Mouse (Mus musculus) hindbrain, embryonic 10.5 days (tissue): ENCODE data around the gene Apol8. TPM values are rescaled to one million over a fixed set of nuclear protein-coding genes. Genes with fewer than 3 reads are reported as not detected.

Experiments
- DNase-seq: peaks from one replicate; pipeline ENCODE4 v3.0.0-alpha.2; 2017; ENCODE audit warnings: low spot score
- H3K27ac ChIP-seq: fragments of 300-500 bp; sonication (generic); 2 replicates; pipeline ENCODE4 v1.5.1; 2016; ENCODE audit warnings: mild to moderate bottlenecking, moderate library complexity
- H3K27me3 ChIP-seq: fragments of 300-500 bp; sonication (generic); 2 replicates; pipeline ENCODE4 v1.6.1; 2016; ENCODE audit warnings: mild to moderate bottlenecking; ENCODE audit not compliant: poor library complexity, insufficient read depth, severe bottlenecking
- H3K36me3 ChIP-seq: fragments of 300-500 bp; sonication (generic); 2 replicates; pipeline ENCODE4 v1.6.1; 2016; ENCODE audit warnings: mild to moderate bottlenecking, moderate library complexity
- H3K4me1 ChIP-seq: fragments of 300-500 bp; sonication (generic); replicated peaks from 2 replicates; pipeline ENCODE4 v1.6.1; 2016; ENCODE audit warnings: mild to moderate bottlenecking
- H3K4me3 ChIP-seq: fragments of 300-500 bp; sonication (generic); 2 replicates; pipeline ENCODE4 v1.5.1; 2016; ENCODE audit warnings: mild to moderate bottlenecking, moderate library complexity
- H3K9me3 ChIP-seq: fragments of 300-500 bp; sonication (generic); 2 replicates; pipeline ENCODE4 v1.6.1; 2016; ENCODE audit warnings: mild to moderate bottlenecking, moderate library complexity
- WGBS: fragments of 180-500 bp; shearing (Covaris S2); methylation state at CpG from one replicate; pipeline ENCODE4 v1.1.7; 2016; 5-methylcytosine and 5-hydroxymethylcytosine counted together
- polyA plus RNA-seq: library from polyadenylated mRNA; unstranded; fragments of >200 nt; fragmentation: Nextera tagmentation; extraction: Ambion mirVana; gene quantifications from 2 replicates; pipeline ENCODE4 v1.2.1, GENCODE M21; 2016

Gene Apol8
- polyA plus RNA-seq, 1 experiment from 2014 or later: 0.20 TPM

DNA sequence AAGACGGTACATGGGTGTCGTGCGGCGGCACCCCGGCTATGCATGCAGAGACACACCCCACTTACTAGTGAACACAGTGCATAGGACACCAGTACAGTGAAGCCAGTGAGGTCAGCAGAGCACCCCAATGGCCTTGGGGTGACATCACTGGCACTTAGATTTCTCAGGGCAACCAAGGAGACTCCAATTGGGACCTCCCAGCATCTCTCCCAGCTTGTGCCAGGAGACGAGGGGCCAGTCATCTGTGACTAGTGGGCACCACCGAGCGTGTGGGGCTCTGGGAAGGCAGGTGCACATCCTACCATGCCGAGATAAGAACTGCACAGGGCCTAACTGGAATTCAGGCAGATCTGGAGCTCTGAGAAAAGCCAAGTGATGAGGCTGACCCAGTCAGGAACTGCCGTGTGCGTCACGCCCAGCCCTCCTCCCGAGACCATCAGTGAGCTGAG lies 38.1 kb upstream of the Apol8 start:
- Histone ChIP-seq H3K36me3 (peaks cover 79% of the 10 kb centered on the region), H3K9me3 (no peaks in the 10 kb centered on the region), H3K27me3 (no peaks in the 10 kb centered on the region), H3K4me1 (peaks cover 30% of the 10 kb centered on the region), H3K4me3 (no peak overlapping the region), H3K27ac (no peak overlapping the region)
- DNase-seq: no peak
- WGBS: 94% methylated on average over 13 of the region's 13 CpGs

DNA sequence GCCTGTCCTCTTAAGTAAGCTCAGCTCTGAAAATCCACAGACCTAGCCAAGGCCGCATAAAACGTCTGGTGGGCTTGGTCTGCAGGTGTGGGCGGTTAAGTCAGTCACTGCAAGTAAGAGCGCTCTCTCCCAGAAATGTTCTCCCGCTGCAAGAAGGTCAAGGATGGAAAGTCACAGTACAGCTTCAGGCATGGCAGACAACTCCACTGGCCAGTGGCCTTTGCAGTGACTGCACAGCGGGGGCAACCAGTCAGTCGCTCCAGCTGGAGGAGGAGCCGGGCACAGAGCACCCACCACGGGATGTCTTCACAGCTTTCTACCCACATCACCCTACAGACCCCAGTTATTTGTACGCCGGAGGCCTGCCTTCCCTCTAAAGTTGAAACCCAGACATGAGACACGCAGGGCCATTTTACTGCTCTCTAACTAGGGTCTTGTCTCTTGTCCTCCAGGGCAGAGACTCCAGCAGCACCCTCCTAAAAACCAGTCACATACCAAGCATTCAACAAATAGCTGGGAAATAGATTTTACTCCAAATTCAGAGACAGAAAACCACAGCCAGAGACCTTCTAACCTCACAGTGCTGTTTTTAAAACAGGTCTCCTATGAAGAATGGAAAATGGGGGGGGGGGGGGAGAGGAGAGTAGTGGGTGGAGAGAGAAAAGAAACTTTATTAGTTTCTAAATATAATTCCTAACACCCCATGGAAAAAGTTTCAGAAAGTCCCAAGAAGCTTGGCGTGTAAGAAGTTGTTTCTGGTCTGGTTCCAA lies 37.5 kb upstream of the Apol8 start:
- peaks cover 85% of the 10 kb centered on the region for H3K36me3 ChIP-seq
- no peak overlapping the region for H3K27ac ChIP-seq
- 89% methylated on average over 13 of the region's 13 CpGs for WGBS
- no peak for DNase-seq
- H3K27me3 ChIP-seq: no peaks in the 10 kb centered on the region
- H3K4me3 ChIP-seq: no peak overlapping the region
- no peaks in the 10 kb centered on the region for H3K9me3 ChIP-seq
- H3K4me1 ChIP-seq: peaks cover 24% of the 10 kb centered on the region

DNA sequence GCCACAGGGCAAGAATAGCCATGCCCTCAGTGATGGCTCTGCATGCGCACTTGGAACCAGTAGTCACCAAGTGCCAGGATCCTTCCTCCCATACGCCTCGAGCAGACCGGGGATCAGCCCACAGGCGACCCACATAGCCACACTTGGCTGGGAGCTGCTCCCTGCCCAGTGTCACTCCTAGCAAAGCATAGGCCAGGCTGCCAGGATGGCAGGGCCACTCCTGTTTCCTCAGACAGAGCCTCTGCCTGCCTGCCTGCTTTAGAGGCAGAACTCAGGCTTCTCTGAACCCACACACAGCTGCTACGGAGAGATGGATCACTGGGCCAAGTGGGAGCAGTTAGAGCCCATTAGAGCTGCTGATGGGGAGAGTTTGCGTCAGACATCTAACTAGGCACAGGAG lies 36.8 kb upstream of the Apol8 start:
- no peak overlapping the region for H3K4me3 ChIP-seq
- no peak overlapping the region for H3K27ac ChIP-seq
- H3K4me1 ChIP-seq: peaks cover 16% of the 10 kb centered on the region
- DNase-seq: no peak
- 93% methylated on average over 7 of the region's 7 CpGs for WGBS
- no peaks in the 10 kb centered on the region for H3K27me3 ChIP-seq
- no peaks in the 10 kb centered on the region for H3K9me3 ChIP-seq
- peaks cover 93% of the 10 kb centered on the region for H3K36me3 ChIP-seq

DNA sequence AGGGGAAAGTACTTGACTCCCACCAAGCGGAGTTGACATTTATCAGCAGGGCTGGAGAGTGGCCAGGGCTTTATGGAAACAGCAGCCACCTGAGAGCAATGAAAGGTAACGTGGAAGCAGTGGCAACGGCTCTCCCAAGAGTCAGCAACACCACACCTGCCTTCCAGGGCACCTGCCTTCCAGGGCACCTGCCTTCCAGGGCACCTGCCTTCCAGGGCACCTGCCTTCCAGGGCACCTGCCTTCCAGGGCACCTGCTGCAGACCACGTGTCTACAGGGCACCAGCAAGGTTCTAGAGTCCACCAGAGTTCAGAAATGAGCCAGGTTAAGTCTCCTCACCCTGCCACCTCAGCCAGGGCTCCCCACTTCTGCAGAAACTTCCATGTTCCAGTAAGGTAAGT lies 36.3 kb upstream of the Apol8 start:
- Histone ChIP-seq H3K27me3 (no peaks in the 10 kb centered on the region), H3K4me1 (peaks cover 12% of the 10 kb centered on the region), H3K9me3 (no peaks in the 10 kb centered on the region), H3K4me3 (no peak overlapping the region), H3K27ac (no peak overlapping the region), H3K36me3 (peaks cover 97% of the 10 kb centered on the region)
- no peak for DNase-seq
- WGBS: 87% methylated on average over 4 of the region's 4 CpGs

DNA sequence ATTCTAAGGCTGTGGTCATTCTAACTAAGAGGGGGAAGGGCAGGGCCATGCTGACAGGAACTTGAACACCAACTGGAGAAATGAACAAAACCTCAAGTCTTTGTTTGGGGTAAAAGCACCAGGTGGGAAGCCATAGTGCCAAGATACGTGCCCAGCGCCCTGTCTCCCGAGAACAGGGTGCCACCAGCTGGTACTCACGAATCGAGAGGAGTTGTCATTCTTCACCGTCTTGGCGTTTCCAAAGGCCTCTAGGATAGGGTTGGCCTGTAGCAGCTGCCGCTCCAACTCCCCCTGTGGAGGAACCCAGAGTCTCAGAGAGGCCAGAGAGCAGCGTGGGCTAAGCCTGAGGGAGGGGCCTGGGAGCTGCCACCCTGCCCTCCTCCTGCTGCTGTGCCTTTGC lies 35.3 kb upstream of the Apol8 start:
- H3K36me3 ChIP-seq: peaks cover 98% of the 10 kb centered on the region
- no peaks in the 10 kb centered on the region for H3K9me3 ChIP-seq
- H3K27me3 ChIP-seq: no peaks in the 10 kb centered on the region
- 93% methylated on average over 9 of the region's 9 CpGs for WGBS
- H3K4me1 ChIP-seq: peaks cover 1% of the 10 kb centered on the region; the same call in 1 of the 2 replicates
- no peak overlapping the region for H3K4me3 ChIP-seq
- peak overlapping the region; percentile 62; the same call in 1 of the 2 replicates for H3K27ac ChIP-seq
- no peak for DNase-seq

DNA sequence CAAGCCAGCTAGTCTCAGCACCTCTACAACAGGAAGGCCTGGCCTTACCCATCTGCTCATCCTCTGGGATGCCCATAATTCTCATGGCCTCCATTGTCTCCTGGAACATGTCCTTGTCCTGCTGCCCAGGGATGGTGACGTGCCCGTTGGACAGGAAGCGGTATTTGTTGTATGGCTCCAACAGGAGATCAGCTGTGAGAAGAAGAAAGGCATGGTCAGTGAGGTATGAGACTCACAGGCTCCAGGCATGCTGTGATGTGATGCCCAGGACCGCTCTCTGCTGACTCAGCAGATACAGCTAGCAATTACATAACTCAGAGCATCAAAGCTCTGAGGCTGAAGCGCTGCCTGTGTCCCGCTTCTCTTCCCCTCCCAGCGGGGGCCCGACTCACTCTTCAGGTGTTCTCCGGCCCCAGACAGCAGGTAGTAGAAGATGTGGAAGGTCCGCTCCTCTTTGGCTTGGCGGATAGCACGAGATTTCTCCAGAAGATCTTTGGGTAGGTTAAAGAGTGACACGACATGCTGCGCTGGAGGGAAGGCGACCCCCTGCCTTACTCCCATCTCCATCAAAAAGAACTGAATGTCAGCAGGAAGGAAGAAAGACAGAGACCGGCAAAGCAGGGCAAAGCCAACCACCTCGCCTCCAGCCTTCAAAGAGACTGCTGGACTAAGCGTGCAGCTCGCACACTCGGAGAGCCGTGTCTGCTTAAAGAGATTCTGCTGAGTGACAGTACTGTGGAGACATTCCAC lies 34.0 kb upstream of the Apol8 start:
- WGBS: 92% methylated on average over 21 of the region's 21 CpGs
- Histone ChIP-seq H3K4me1 (no peaks in the 10 kb centered on the region), H3K4me3 (no peak overlapping the region), H3K36me3 (peaks cover 98% of the 10 kb centered on the region), H3K27ac (no peak overlapping the region), H3K27me3 (no peaks in the 10 kb centered on the region), H3K9me3 (no peaks in the 10 kb centered on the region)
- DNase-seq: no peak

DNA sequence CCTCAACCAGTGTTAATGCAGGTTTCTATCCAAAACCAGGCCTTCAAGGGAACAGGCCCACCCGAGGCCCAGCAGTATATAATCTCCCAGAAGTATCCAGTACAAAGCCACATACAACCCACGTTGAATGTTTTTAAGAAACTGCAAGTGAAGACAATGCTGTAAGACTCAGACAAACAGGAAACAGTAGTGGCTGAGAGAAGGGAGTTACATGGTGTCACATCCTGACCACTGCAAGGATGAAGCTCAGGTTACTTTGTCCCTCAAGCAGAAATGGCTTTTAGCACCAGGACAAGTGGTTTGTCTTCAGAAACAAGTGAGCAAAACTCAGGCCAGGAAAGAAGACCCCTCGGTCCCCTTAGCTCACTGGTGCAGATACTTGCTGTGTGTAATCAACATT lies 32.4 kb upstream of the Apol8 start:
- no peaks in the 10 kb centered on the region; the same call in 1 of the 2 replicates for H3K4me1 ChIP-seq
- H3K4me3 ChIP-seq: no peak overlapping the region
- H3K27me3 ChIP-seq: no peaks in the 10 kb centered on the region
- H3K27ac ChIP-seq: no peak overlapping the region
- DNase-seq: no peak
- H3K9me3 ChIP-seq: no peaks in the 10 kb centered on the region
- 79% methylated on average over 3 of the region's 3 CpGs for WGBS
- H3K36me3 ChIP-seq: peaks cover 98% of the 10 kb centered on the region

DNA sequence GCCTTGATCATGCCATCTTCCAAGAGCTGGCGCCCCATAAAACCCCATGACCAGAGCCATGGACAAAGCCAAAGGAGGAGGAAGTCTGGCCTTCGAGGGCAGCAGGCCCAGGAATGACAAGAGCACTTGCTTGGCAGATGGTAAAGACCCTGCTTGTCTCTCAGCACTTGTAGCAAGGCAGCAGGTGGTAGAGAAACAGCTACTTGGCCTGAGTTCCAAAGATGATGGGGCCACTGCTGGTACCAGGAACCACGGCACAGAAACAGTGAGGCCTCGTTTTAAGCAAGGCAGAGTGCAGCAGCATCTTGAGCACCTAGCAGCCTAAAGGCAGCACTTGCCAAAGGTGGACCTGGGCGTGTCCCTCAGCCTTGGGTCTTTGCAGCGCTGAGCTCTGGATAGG lies 31.6 kb upstream of the Apol8 start:
- Histone ChIP-seq H3K36me3 (peaks cover 98% of the 10 kb centered on the region), H3K4me3 (no peak overlapping the region), H3K9me3 (no peaks in the 10 kb centered on the region), H3K27me3 (no peaks in the 10 kb centered on the region), H3K4me1 (no peaks in the 10 kb centered on the region; the same call in 1 of the 2 replicates), H3K27ac (no peak overlapping the region)
- no peak for DNase-seq
- 95% methylated on average over 6 of the region's 6 CpGs for WGBS

DNA sequence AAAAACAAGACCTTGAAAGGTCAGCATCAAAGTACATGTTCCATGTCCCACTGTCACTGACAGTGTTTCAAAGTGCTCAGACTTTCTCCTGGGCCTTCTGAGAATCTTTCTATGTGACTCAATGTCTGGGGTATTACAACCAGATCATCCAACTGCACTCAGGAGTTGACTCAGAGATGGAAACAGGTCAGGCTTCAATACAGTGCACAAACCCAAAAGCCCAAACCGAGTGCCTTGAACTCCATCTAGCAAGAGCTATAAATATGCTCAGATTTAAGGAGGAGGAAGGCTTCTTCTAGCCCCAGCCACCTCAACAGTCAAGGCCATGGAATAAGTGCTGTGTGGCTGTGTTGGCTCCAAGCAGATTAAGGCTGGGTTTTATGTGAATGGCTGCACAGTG lies 29.0 kb upstream of the Apol8 start:
- Histone ChIP-seq H3K4me3 (no peak overlapping the region), H3K9me3 (no peaks in the 10 kb centered on the region), H3K27me3 (no peaks in the 10 kb centered on the region), H3K4me1 (no peaks in the 10 kb centered on the region; the same call in 1 of the 2 replicates), H3K36me3 (peaks cover 100% of the 10 kb centered on the region), H3K27ac (no peak overlapping the region)
- 94% methylated on average over 1 of the region's 1 CpGs for WGBS
- no peak for DNase-seq

DNA sequence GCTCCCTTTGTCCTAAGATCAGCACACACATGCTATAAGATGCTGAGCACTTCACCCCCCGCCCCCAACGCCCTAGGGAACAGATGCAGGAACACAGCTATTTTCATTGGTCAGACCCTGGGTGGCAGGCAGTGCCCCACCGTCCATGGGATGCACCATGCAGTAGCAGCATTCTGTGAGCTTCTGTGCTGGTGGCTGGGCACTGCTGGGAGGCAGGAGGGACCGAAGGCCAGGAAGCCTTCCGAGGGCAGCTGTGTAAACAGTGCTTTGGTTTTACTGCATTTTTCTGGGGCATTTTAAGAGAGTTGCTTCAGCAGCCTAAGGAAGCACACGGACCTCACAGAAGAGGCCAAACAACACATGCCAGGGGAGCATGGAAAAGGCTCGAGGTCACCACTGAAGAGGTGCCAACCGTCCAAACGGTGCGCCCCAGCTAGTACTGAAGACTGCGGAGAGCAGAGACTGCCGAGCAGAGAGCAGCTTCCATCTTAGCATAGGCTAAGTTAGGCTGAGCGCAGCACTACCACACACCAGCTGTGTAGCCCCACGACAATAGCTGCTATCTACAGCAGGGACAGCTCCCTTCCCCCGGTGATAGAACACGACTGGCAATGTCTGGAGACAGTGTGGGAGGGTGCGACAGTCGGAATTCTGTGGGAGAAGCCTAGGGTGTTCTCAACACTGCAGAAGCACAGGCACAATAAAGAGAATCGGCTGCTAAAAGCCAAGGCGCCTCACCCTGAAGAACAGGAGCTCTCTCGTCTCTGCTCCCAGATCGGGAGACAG lies 27.4 kb upstream of the Apol8 start:
- peak overlapping the region; percentile 5 for H3K27ac ChIP-seq
- H3K36me3 ChIP-seq: peaks cover 100% of the 10 kb centered on the region
- no peak overlapping the region for H3K4me3 ChIP-seq
- no peaks in the 10 kb centered on the region; the same call in 1 of the 2 replicates for H3K4me1 ChIP-seq
- 76% methylated on average over 22 of the region's 22 CpGs for WGBS
- H3K9me3 ChIP-seq: no peaks in the 10 kb centered on the region
- no peak for DNase-seq
- H3K27me3 ChIP-seq: no peaks in the 10 kb centered on the region

DNA sequence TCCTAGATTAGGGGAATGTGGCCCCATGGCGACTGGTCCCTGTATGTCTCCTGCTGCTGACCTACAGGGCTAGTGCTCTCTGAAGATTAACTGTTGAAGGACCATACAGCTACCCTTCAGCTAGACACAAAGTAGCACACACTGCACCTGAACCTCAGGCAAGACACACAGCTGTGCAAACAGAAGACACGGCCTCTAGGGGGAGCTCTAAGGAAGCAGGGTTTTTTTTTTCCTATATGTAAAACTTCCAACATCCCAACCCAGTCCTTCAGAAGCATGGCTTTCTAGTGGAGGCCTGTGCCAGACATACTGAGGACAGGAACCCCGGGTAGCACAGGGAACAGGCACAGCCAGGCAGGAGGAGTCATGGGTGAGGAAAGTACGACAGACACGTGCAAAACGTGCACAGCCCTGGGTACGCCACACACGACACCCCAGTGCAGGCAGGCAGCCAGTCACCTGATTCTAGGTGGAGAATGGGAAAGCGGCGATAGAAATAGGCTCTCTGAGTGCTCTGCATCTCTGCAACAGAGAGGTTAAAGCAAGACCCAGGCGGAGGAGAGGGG lies 25.7 kb upstream of the Apol8 start:
- Histone ChIP-seq H3K9me3 (no peaks in the 10 kb centered on the region), H3K4me1 (no peaks in the 10 kb centered on the region; the same call in 1 of the 2 replicates), H3K4me3 (no peak overlapping the region), H3K27me3 (no peaks in the 10 kb centered on the region), H3K27ac (no peak overlapping the region), H3K36me3 (peaks cover 100% of the 10 kb centered on the region)
- 83% methylated on average over 11 of the region's 11 CpGs for WGBS
- DNase-seq: no peak

DNA sequence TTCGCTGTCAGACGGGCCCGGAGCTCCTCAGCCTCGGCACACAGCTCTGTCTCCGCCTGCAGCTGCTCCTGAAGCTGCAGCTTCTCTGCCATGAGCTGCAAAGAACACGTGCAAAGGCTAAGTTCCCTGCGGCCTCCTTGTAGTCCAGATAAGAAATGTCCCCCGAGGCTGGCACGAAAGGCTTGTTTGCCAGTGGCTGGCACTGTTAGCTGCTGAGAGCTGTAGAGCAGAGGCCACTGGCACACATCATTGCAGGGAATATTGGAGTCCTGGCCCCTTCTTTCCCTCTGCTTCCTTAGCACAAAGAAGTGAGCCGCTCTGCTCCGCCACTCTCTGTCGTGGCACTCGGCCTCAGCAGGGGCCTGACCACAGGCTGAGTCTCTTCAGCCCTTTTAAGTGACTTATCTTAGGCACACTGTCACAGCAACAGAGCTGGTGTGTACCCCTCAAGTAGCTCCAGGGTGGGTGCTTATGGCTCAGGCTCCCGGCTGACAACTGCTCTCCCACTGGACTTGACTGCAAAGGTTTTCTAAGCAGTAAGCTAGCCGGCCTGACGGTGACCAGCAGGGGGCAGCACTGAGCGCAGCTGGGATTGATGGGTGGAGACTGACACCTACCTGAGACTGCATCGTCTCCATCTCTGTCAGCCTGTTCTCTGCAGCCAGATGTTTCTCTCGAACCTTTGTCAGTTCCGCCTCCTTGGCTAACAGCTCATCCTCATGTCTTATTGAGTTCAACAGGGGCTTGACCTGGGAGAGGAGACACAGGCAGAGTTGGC lies 18.6 kb upstream of the Apol8 start:
- Histone ChIP-seq H3K4me3 (no peak overlapping the region), H3K27me3 (no peaks in the 10 kb centered on the region), H3K4me1 (no peaks in the 10 kb centered on the region), H3K9me3 (no peaks in the 10 kb centered on the region), H3K27ac (no peak overlapping the region), H3K36me3 (peaks cover 97% of the 10 kb centered on the region)
- peak; percentile 81 for DNase-seq
- 74% methylated on average over 20 of the region's 20 CpGs for WGBS
